Mouse (Mus musculus) olfactory bulb, adult 2 months (tissue): ENCODE results near the gene Tert. TPM values are rescaled to one million over a fixed set of nuclear protein-coding genes. Genes with fewer than 3 reads are reported as not detected.

Experiments
- H3K27ac ChIP-seq: fragments of 200-500 bp; 2 replicates; pipeline ENCODE4 v1.5.1; 2012; ENCODE audit warnings: low read depth, low read length; ENCODE audit not compliant: insufficient read depth
- H3K4me1 ChIP-seq: fragments of 200-500 bp; 2 replicates; pipeline ENCODE4 v1.6.1; 2012; ENCODE audit warnings: low read length; ENCODE audit not compliant: control insufficient read depth, insufficient read depth
- H3K4me3 ChIP-seq: fragments of 200-500 bp; 2 replicates; pipeline ENCODE4 v1.5.1; 2012; ENCODE audit warnings: mild to moderate bottlenecking, low read depth, low read length, moderate library complexity; ENCODE audit not compliant: insufficient read depth
- CTCF ChIP-seq: fragments of 200-500 bp; IDR thresholded peaks from 2 replicates; pipeline ENCODE4 v1.5.1; 2012; ENCODE audit warnings: low read depth, mild to moderate bottlenecking, low read length, moderate library complexity; ENCODE audit not compliant: insufficient read depth
- POLR2A ChIP-seq: fragments of 200-500 bp; IDR thresholded peaks from 2 replicates; pipeline ENCODE4 v1.6.1; 2012; ENCODE audit warnings: mild to moderate bottlenecking, low read depth, low read length, moderate library complexity; ENCODE audit not compliant: insufficient read depth
- WGBS: fragments of 180-500 bp; shearing (Covaris S2); methylation state at CpG from one replicate; pipeline ENCODE4 v1.1.7; 2018; 5-methylcytosine and 5-hydroxymethylcytosine counted together
- polyA plus RNA-seq: library from polyadenylated mRNA; stranded (reverse); fragments of >200 nt; gene quantifications from 2 replicates; pipeline ENCODE4 v1.2.4, GENCODE M21; 2012; ENCODE audit warnings: low replicate concordance; ENCODE audit not compliant: missing spikeins, insufficient read depth, insufficient read length

Gene Tert
- polyA plus RNA-seq, 1 experiment, result not detected

DNA sequence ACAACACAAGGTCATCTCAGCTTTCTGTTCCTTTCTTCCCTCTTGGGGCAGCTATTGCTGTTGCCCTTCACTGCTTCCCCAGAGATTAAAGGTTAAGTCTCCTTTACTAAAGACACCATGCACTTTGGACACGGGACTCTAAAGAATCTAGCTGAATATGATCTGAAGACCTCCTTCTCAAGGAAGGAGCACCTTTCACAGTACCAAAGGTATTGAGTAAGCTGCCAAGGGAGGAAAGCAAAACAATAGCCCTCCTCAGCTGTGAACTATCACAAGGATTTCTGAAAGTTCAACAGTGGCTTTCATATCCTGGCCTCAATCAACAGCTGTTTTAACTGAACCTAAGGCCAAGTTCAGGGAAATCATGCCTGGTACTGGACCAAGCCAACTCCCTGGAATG, 57.7 kb downstream of the Tert start:
- WGBS, result 71% methylated on average over 1 of the region's 1 CpGs
- Histone ChIP-seq H3K4me1 (no peaks in the 10 kb centered on the region), H3K27ac (no peak overlapping the region), H3K4me3 (no peak overlapping the region)
- TF ChIP-seq CTCF (no peak), POLR2A (no peak)

DNA sequence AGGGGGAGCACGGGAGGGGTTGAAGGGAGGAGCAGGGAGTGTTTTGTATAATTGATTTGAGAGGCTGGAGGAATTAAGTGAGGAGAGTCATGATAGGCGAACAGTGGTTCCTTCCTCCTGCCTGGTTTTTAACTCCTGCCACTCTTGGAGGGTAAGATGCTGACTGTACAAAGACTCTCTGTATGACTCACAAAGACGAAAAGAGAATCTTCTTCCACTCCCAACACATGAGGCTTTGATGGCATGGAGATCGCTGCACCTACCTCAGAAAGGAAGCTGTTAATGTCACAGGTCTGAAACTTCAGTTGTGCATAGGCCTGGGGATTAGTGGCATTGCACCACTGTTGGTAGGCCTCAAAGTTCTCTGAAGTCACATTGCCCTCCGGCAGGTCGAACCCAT, 58.8 kb downstream of the Tert start:
- H3K27ac ChIP-seq, result no peak overlapping the region
- H3K4me3 ChIP-seq, result no peak overlapping the region
- TF ChIP-seq CTCF, result no peak
- no peak for TF ChIP-seq POLR2A
- H3K4me1 ChIP-seq, result no peaks in the 10 kb centered on the region
- WGBS, result 79% methylated on average over 6 of the region's 6 CpGs

DNA sequence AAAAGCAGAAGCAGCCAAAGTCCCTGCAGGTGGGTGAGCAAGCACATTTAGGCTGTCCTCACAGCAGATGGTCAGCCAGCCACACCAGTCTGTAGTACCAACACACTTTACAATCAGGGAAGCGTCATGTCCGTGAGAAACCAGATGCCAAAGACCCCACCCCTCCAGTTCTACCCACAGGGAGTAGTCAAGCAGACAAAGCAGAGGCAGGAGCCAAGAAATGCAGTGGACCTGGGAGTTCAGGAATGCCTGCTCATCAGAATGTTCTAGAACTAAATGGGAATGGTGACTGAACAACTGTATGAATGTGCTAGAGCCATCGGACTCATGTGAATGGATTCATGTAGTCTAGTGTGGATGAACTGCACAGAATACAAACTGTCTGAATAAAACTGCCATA, 60.9 kb downstream of the Tert start:
- no peak overlapping the region for H3K4me3 ChIP-seq
- TF ChIP-seq POLR2A (no peak), CTCF (no peak)
- no peak overlapping the region for H3K27ac ChIP-seq
- WGBS, result 71% methylated on average over 3 of the region's 3 CpGs
- H3K4me1 ChIP-seq, result no peaks in the 10 kb centered on the region

DNA sequence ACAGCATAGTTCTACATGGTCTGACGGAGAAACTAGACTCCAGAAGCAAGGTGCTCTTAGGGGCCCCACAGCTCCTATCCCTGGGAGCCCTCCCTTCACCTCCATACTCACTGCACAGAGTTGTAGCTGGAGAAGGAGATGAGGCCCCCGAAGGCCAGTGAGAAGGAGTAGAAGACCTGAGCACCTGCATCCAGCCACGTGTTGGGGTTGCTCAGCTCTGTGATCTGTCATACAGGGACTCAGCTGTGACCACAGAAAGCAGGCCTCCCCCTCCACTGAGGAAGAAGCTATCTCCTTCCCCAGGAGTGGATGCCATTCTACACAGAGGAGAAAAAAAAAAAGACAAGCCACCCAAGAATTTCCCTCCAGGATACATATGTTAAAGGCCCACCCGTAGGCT, 62.2 kb downstream of the Tert start:
- no peak for TF ChIP-seq CTCF
- TF ChIP-seq POLR2A, result no peak
- no peak overlapping the region for H3K4me3 ChIP-seq
- no peaks in the 10 kb centered on the region for H3K4me1 ChIP-seq
- 89% methylated on average over 4 of the region's 4 CpGs for WGBS
- H3K27ac ChIP-seq, result no peak overlapping the region

DNA sequence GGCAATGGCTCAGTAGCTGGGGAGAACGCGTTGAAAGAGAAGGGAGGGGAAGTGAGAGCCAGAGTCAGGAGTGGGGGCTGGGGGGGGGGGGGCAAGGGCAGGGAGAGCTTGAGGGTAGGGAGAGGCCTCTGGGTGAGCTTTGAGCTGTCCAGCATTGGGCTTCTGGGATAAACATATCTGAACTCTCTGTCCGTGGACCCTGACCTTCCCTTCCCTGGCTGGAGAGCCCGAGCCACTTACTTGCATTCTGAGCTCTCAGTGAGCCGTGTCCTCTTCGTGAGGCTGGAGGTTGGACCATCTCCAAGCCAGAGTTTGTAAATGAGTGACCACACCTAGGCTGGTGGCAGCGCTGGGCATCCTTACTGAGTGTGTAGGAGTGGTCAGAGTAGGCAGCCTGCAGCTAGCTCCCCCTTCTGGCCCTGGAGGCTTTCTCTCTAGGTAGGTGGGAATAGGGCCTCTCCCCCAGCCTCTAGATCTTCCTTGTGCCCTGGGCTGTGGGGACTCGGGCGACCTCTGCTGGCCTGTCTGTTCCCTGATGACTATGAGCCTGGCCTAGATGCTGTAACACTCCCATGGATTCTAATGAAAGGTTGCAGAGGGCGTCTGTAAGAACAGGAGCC, 65.6 kb downstream of the Tert start:
- no peak overlapping the region for H3K27ac ChIP-seq
- TF ChIP-seq POLR2A (no peak), CTCF (no peak; the same call in 1 of the 2 replicates)
- no peaks in the 10 kb centered on the region for H3K4me1 ChIP-seq
- no peak overlapping the region for H3K4me3 ChIP-seq
- 28% methylated on average over 10 of the region's 10 CpGs for WGBS

DNA sequence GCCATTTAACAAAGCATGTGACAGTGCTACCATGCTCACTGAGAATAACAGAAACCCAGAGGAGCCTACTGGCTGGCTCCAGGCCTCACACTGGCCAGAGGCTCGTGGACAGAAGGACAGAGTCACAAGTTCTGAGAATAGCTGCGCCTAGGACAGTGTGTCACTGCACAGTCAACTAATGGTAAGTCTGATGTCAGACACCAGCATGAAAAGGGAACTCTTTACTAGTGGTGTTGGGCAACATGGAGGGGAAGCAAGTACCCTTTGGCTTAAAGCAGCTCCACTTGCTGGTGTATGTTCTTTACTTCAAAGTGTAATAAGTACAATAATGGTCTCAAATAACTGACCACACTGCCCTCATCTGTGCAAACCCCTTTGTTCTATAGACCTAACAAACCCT, 66.6 kb downstream of the Tert start:
- H3K4me1 ChIP-seq, result no peaks in the 10 kb centered on the region
- WGBS, result 66% methylated on average over 2 of the region's 2 CpGs
- no peak overlapping the region for H3K4me3 ChIP-seq
- H3K27ac ChIP-seq, result no peak overlapping the region
- no peak for TF ChIP-seq POLR2A
- no peak for TF ChIP-seq CTCF

DNA sequence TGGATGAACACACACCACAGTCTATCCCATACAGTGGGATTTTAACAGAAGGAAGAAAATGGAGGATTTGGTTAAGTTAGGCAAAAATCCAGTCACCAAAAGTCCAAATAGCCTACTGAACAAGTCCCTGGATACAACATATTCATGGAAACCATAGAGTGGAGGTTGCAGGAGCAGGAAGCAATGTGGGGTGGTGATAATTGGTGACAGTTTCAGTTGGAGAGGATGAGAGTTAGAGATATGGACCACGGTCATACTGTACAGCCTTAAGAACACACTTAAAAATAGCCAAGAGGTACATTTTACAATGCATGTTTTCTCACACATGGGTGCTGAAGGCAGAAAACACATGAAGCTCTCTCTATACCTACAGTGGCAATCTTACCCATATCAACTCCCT, 68.3 kb downstream of the Tert start:
- Histone ChIP-seq H3K4me1 (no peaks in the 10 kb centered on the region), H3K4me3 (no peak overlapping the region), H3K27ac (no peak overlapping the region)
- WGBS, result 100% methylated on average over 1 of the region's 1 CpGs
- no peak for TF ChIP-seq POLR2A
- no peak for TF ChIP-seq CTCF

DNA sequence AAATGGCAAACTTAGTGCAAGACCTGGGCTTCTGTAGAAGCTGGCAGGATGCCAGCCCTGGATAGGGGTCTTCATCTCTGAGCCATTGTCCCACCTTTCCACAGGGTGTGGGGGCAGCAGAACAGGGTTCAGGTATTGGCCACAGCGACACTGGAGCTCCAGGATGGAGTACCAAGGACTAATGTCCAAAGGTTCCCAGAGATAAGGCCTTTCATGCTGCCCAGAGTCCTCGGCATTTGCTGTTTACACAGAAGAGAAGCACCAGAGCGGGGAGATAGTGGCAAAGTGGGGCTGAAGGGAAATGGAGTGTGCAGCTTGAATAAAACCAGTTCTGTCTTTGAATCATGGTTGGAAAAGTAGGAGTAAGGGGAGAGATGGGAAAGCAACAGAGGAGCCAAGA, 69.8 kb downstream of the Tert start:
- Histone ChIP-seq H3K4me1 (no peaks in the 10 kb centered on the region), H3K4me3 (no peak overlapping the region), H3K27ac (no peak overlapping the region)
- WGBS, result 89% methylated on average over 3 of the region's 3 CpGs
- TF ChIP-seq POLR2A (no peak), CTCF (no peak)

Other genes with a start within 250 kb of the Tert start
- not detected in 2 replicates for gene Lpcat1, start 159.7 kb upstream of the Tert start, polyA plus RNA-seq
- gene Slc6a3, start 90.2 kb upstream of the Tert start, polyA plus RNA-seq, result not detected in 2 replicates
- gene Clptm1l, start 22.9 kb upstream of the Tert start, polyA plus RNA-seq, result not detected in 2 replicates
- not detected in 2 replicates for gene Slc6a18, start 51.1 kb downstream of the Tert start, polyA plus RNA-seq
- not detected in 2 replicates for gene Slc6a19, start 78.0 kb downstream of the Tert start, polyA plus RNA-seq
- not detected in 2 replicates for gene Slc12a7, start 106.2 kb downstream of the Tert start, polyA plus RNA-seq
- not detected in 2 replicates for gene Nkd2, start 220.7 kb downstream of the Tert start, polyA plus RNA-seq